Mouse (Mus musculus) heart, adult 9 months (tissue): ENCODE measurements around the gene Ahctf1.
"Not testable (repeated sequence)": the region's sequence is repeated elsewhere in the genome, so short reads cannot be mapped to it uniquely, and the experiment has no call there.

Experiments used
- DNase-seq, 2 experiments: peaks; one replicate each; pipeline ENCODE4 v3.0.0; 2022; ENCODE audit warnings: low spot score in 2 of 2

Gene Ahctf1

DNA sequence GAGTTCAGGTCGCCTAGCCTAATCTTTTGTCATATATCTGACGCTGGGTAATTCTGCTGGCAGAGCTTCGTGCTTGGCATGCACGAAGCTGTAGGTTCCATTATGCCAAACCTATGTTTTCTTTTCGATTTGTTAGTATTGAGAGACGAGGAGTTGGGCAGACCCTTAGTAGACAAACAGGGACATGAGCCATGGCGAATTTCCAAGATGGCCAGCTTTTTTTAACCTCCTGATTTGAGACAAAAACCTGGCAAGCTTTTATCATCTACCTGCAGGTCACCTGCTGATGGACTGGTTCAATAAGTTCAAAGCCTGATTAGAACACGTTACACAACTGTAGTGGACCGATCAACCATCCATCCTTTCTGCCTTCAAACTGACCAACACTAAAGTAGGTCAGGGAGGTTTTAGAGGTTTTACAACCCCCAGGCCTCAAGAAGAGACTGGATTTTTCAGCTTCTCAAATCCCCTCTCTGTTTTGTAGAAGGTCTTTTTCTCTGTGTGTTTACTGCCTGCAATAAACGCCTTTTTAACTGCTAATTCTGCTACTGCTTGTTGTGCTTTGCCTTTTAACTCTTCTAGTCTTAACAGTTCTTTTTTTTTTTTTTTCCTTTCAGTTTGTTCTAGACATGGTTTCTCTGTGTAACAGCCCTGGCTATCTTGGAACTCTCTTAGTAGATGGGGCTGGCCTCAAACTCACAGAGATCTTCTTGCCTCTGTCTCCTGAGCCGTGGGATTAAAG, 831 bp upstream of the Ahctf1 start:
- DNase-seq, result no peak

DNA sequence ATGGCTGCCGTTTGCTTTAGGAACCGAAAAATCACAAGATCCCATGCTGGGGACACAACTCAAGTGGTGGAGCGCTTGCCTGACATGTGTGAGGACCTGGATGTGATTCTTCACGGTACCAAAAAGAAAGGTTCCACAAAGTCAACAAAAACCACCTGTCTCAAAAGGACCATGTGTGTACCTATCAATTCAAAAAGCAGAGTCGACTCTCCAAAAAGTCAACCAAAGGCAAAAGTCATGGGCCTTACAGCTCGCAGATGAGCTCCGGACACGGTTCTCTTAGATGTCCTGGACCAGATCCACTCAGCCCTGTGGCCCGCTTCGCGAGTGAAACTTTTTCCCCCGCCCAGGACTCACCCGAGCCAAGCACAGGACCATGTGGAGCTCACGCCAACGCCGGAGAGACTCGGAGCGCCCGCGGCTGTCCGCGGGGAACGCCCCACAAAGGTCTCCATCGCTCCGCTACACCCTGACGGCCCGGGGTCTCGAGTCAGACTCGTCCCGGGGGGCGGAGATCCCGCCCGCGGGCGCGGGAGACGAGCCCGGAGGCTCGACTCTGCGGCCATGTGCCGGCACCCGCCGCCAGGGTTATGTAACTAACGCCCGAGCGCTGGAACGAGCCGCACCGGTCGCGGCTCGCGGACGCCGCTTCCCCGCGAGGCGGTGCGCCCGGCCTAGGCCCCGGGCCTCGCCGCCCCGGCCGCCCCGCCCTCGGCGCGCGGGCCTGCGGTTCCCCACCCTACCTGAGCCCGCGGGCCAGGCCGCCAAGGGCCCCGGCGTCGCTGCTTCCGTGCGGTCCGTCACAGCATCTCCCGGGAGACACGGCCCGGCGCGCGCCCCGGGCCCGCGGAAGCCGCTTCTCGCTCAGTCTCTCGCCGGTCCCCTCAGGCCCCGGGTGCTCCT, 619 bp downstream of the Ahctf1 start, which contains the start of gene Gm10518:
Gene Gm10518, plus strand, starts transcription at position 767 of the 903 bp plus-strand sequence.
- DNase-seq, result peak; percentile 65 to 75

DNA sequence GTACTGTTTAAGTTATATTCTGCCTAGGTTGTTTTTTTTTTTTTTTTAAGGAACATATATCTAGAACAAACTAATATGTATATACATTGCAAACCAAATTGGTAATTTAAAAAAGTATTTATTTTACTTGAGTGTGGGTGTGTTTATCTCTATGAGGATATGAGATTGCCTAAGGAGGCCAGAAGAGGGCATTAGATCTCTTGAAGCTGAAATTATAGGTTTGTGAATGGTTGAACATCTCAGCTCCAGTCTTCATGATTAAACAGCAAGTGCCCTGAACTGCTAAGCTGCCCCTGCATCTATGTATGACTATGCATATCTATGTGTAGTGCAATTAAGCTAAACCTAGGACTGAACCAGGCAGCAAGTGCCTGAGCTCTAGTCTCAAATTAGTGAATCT, 4.7 kb downstream of the Ahctf1 start:
- DNase-seq, result no peak

DNA sequence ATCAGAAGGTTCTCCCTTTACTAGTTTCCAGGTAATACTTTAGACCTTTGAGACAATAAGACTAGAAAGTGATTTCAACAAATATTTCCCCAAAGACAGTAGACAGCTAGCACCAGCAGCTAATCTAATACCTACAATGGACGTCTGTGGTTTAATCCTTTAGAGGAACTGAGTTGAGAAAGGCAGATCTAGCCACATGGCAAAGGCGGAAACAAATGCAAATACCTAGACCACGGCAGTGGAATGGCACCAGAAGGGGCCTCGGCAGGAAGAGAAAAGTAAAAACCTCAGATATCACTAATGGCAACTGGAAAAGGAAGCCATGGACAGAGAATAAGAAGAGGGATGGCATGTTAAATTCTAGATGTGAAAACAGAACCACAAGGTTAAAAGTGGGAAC, 16.2 kb downstream of the Ahctf1 start:
- no peak for DNase-seq

DNA sequence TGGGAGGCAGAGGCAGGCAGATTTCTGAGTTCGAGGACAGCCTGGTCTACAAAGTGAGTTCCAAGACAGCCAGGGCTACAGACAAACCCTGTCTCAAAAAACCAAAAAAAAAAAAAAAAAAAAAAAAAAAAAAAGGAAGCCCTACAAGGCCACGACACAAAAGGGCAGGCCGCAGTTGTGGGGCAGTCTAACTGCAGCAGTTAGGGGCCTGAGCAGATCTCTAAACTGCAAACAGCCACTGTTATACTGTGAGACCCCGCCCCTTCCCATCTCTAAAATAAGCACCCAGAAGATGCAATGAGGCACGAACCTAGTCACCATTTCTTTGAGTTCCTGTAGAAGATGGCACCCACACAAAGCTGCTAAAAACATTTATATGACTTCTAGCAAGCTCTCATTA, 18.0 kb downstream of the Ahctf1 start:
- DNase-seq, result no peak

DNA sequence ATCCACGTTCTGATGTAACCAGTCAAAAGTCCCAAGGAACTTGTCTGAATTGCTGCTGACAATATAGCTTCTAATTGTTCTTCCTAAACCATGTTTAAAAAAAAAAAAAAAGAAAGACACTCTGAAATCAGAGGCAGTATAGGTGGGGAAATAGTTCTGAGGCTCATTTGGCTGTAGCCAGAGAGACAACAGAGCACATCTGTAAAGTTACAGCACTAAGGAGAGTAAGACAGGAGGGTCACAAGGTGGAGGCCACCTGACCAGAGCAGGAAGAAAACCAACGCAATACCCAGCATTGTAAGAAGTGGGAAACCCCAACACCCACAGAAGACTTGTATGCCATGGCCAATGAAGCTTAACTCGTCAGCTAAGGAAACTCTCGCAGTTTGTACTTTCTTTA, 19.4 kb downstream of the Ahctf1 start:
- no peak for DNase-seq

DNA sequence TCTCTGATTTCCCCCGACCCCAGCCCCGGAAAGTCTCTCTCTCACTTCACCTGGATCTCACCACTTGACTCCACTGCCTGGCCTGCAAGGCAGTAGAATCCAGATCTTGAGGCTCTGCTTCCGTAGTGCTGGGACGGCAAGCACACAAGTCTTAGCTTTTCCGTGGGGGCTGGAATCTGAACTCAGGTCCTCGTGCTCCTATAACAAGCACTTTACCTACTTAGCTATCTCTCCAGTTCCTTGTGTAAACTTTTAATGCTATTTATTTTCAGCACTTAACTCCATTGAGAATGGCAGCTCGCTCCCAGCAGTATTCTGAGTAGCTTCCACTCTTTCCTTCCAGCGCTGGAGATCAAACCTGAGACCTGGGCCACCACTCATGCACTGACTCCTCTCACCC, 26.6 kb downstream of the Ahctf1 start:
- no peak for DNase-seq

DNA sequence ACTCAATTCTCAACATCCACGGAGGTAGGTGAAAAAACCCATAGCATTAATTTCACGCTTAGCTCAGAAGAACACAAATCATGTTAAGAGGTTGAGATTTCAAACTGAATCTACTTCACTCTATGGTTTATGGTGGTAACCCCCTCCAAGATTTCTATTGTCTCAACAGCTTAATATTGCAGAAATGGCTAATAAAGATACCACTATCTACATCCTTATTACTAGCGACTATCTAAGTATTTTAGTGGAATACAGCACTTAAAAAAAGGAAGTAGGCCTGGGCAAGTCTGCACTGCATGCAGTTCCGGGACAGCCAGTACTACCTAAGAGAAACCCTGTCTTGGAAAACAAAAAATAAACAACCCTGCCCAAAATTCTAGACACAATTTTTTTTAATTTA, 42.9 kb downstream of the Ahctf1 start:
- no peak for DNase-seq

DNA sequence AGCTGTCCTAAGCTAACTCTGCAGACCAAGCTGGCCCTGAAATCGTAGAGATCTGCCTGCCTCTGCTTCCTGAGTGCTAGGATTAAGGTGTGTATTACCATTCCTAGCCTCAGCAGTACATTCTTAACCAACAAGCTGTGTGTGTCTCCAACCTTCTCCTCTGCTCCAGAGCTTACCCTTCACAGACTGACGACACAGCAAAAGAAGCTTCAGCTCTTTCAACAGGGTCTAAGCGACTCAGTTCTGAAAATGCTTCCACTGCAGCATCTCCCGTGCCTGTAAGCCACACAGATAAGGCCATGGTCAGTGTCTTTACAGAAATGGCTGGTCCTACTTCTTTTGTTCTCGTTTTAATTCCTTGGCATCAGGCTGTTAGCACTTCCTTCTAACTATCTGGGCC, 43.4 kb downstream of the Ahctf1 start:
- DNase-seq, result no peak

DNA sequence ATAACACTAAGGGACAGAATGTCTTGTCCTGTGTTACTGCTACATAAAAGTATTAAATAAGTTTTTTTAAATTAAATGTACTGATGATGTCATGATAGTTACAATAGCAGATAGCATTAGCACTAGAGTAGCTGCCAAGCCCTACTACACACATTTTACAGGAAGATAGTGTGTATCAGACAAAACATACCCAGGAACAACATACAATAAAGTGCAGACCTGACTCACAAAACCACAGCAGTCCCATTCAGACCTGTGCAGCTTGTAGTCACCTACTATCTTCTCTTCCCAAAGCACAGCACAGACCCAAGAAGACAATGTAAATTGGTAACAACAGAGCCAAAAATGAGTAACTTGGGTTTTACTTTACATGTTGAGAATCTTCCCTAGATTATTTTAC, 47.0 kb downstream of the Ahctf1 start:
- DNase-seq, result no peak

DNA sequence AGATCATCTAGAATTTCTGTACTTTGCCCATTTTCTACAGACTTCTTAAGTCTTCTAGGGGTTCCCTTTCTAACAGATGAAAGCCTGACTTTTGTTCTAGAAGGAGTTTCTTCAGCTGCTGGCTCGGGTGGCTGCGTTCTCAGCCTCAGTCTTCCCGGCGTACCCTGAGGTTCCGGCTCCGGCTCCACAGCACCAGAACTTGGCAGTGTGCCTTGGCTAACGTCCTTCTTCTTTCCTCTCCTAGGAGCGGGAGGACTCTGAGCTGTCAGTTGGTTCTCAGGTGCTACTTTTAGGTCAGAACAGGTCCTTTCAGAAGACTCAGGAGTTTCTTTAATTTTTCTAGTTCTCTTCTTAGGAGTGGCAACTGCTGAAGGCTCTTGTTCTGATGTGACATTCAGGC, 50.5 kb downstream of the Ahctf1 start:
- DNase-seq, result no peak

DNA sequence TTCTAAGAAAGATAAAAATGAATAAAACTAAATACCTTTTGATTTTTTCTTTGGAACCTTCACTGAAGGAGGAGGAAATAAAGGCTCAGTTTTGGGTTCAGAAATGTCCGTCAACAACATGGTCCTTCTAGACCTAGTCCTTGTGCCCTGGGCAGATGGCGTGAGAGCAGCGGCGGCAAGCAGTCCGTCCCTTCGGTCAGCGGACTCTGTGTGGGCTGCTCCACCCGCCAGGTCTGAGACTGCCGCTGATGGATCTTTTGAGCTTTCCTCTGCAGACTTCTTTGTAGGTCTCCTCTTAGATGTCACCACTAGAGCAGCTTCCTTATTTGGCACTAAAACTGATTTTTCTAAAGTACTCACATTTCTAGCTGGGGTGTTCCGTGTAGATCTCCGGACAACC, 51.2 kb downstream of the Ahctf1 start:
- DNase-seq, result no peak

DNA sequence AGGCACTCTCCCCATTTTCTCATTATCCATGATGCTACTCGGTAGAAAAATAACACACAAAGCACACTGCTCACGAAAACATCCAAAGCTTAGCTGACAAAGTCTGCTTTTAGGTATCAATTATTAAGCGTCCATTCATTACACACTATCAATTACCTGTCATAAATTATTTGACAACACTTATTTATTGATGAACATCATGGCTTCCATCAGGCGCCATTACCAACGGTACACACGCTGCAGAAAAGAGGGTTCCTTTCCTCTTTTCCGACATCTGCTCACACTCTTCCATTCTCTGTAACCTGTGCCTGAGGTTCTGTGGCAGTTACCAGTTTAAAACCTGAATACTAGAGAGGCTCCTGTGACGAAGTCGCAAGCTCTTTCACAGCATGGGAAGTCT, 58.3 kb downstream of the Ahctf1 start, which contains the start of gene Kif28:
Gene Kif28, minus strand, starts transcription at position 101 of the 400 bp plus-strand sequence.
- no peak for DNase-seq

DNA sequence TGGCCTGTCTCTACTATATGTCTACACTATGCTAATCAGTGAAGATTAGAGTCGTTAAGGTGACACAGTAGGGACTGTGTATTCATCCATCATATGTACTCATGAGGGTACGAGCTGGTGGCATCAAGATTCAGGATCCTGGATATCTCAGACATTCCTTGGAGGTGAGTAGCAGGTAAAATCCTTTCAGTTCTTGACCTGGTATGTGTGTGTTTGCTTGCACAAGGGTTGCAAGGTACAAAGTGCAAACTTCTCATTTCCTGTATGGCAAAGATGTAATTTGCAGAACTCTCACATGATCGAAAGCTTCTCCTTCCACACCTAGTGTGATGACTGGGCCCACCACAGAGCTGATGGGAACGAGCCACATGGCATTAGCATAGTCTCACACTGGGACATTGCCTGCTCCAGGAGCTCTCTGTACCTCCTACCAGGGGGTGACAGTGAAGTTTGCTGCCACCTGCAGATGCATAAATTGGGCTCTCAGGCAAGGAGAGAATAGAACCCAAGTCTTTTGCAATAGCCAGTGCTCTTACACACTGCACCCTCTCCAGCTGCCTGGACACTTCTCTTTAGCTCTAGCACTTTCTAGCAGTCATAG, 59.8 kb downstream of the Ahctf1 start:
- DNase-seq, result no peak

DNA sequence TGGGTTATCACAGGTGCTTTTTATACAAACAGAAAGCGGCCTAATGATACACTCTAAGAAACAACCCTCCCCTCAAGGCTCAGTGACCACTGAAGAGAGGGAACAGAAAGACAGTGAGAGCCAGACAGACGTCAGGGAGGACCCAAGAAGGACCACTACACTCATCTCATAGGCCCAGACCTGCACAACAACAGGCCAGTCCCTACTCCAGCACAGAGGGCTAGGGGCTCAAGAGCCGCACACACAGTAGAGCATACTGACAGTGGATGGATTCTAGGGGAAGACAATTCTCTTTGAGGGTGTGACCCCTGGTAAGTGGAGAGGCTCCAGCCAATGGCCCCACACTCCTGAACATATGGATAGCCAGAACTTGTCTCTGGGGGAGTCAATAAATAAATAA, 67.0 kb downstream of the Ahctf1 start:
- no peak for DNase-seq

DNA sequence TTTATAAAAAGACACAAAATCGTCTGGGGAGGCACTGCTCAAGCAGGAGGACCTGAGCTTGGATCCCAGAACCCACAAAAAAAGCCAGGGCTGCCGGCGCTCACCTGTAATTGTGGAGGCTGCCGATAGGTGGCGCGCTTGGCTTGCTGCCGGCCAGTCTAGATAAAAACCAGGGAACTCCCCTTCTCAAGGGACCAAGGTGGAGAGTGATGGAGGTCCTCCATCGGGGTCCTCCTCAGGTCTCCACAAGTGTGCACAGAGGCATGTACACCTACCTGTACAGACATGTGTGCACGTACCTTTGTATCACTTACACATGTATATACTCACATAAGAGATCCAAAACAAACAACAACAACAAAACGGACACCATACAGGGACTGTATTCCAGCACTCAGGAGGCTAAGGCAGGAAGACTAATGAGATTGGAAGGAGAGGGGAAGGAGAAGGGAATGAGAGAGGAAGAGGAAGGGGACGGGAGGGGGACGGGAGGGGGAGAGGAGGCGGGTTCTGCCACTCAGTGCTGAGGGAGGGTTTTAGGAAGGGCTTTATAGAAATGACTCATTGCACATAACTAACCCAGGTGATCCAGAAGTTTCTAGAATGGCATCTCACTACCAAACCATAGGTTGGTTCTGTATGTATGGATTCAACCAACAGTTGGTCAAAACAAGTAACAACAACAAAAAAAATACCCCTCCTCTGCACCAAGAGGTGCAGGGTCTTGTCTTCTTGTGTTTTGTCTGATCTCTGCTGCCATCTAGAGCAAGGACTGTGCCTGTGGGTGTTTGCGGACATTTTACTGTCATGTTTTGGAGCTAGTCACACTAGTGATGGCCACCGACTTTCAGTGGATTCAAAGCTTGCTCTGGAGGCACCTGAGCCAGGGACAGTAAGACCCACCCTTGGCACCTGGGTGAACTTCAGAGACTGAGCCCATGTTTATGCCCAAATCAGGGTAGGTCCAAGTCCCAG, 68.7 kb downstream of the Ahctf1 start:
- DNase-seq, result peak in 1 of 2 experiments; percentile 39

DNA sequence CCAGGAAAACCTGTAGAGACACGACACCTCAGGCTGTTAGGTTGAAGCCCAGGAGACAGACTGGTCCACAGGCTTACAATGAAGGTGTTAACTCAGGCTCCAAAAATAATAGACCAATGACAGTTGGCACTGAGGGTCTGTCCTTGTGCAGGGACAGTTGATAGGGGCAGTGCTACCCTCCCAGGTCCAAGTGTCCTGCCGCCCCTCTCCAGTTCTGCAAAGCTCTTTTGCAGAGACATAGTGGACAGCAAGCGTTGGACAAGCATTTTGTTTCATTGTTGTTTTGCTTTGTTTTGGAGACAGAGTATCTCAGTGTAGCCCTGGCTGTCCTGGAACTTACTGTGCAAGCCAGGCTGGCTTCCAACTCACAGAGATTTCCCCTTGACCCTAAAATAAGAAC, 72.1 kb downstream of the Ahctf1 start:
- DNase-seq, result peak; percentile 25 to 26

DNA sequence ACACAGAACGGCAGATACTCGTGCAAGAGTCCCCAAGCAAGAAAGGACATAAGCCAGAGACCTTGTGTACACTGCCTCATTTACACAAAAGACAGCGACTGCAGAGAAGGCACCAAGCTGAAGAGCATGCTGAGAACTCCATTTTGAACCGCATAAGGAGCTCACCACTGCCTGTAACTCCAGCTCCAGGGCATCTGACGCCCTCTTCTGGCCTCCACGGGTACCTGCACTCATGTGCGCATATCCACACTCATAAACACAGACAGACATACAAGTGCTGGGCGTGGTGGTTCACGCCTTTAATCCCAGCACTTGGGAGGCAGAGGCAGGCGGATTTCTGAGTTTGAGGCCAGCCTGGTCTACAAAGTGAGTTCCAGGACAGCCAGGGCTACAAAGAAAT, 74.8 kb downstream of the Ahctf1 start:
- DNase-seq, result no peak

DNA sequence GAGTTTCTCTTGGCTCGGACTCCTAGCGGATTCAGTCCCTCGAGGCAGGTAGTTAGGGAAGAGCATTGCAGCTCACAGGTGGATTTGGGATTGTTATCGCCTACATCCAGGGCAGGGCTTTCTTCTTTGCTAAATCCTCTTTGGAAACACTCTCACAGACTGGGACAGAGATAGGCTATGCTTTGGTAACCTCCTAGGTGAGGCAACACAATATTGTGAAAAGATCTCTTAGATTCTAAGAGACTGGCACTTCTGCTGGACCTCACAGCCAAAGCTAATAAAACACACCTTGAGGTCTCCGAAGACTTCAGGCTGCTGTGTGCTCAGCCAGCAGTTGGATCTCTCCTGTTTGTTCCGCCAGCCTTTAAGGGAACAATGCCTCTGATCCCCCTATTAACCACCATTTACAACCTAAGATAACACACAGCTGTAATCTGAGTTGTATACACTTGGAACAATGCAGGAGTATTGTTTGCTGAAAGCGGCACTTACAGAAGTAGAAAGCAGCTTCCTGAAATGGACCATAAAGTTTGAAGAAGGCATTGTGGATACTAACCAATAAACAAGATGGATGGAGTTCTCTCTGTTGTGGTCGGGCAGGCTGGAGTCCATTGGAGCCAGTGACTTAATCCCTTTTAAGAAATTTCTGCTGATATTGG, 80.5 kb downstream of the Ahctf1 start:
- DNase-seq, result no peak

DNA sequence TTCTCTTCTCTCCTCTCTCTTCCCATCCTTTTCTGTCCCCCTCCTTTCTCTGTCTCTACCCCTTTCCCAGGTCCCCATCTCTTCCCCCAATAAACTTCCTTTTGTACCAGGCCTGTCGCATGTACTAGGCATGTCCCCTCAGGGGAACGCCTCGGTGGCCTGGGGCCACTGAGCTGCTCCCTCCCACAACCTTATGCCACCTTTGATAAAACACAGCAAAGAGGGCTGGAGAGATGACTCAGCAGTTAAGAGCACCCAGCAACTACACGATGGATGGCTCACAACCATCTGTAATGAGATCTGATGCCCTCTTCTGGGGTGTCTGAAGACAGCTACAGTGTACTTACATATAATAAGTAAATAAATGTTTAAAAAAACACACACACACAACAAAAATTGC, 87.7 kb downstream of the Ahctf1 start:
- no peak for DNase-seq

DNA sequence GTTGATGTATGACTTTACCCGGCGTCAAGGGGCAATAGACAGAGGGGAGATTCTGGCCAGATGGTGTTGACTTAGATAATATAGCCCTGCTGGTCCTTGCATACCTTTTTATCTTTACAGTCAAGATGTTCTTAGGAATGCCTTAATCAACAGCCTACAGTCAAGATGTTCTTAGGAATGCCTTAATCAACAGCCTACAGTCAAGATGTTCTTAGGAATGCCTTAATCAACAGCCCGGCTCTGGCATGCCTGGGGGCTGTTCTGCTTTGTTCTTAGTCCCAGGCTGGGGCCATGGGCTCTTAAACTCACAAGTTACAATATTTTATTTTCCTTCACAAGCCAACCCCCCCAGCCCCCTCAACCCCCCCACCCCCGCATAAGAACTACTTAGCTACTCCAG, 88.2 kb downstream of the Ahctf1 start:
- not testable (repeated sequence) for DNase-seq
